Mouse (Mus musculus): ENCODE data around the gene Ccl28.
A peak's percentile ranks its signal among the peaks of the same experiment; 100 is the strongest.

Ccl28 gene

DNA sequence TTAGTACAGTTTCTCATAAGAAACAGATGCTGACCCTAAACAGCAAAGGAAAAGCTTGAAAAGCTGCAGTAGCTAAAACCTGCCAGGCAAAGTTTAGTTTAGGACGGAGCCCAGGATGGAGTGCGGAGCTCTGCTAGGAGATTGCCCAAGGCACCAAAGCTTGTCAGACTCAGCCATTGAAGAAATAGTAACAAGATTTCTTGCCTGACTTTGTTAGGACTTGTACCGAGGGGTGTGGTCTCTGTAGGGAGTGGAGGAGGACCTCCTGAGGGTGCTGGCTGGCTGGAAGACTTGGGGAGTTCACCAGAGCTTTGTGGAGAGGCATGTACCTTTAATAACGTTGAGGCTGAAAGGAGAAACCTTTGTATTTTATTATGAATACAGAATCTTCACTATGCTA, 72.1 kb downstream of the Ccl28 start:
- Histone ChIP-seq H3K9me3 (ENCODE audit: low read length) (no peaks in the 10 kb centered on the region), H3K4me3 (replicated peaks; ENCODE audit: low read length) (peak overlapping the region; percentile 45), H3K4me1 (replicated peaks; ENCODE audit: low read depth, low read length) (peaks cover 71% of the 10 kb centered on the region), H3K27me3 (ENCODE audit: insufficient read depth, low read length) (no peaks in the 10 kb centered on the region), H3K36me3 (ENCODE audit: insufficient read depth, low read length) (peaks cover 67% of the 10 kb centered on the region)
- no peak for TF ChIP-seq NANOG (IDR thresholded peaks at IDR 0.05; ENCODE audit: borderline replicate concordance, low read length)
- TF ChIP-seq POU5F1 (IDR thresholded peaks at IDR 0.05; ENCODE audit: borderline replicate concordance, low read length): no peak
- TF ChIP-seq CTCF (conservative IDR thresholded peaks at IDR 0.05; ENCODE audit: low read length): no peak

DNA sequence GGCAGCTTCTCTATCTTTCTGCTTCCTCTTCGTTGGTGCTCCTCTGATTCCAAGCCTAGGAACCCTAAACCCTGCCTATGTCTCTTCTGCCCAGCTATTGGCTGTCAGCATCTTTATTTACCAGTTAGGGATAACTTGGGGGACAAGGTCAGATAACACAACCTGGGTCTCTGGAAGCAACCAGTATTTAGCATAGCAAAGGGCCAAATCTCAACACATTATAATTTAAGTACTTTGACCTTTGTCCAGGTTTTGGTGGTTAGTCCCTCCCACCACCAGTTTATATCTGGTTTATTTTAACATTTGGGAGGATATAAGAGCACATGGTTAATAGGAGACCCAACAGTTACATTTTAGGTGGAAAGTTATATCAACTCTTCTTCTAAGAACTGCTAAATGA, 72.9 kb downstream of the Ccl28 start:
- TF ChIP-seq CTCF (conservative IDR thresholded peaks at IDR 0.05; ENCODE audit: low read length): no peak
- no peak for TF ChIP-seq NANOG (IDR thresholded peaks at IDR 0.05; ENCODE audit: borderline replicate concordance, low read length)
- no peak for TF ChIP-seq POU5F1 (IDR thresholded peaks at IDR 0.05; ENCODE audit: borderline replicate concordance, low read length)
- Histone ChIP-seq H3K9me3 (ENCODE audit: low read length) (no peaks in the 10 kb centered on the region), H3K36me3 (ENCODE audit: insufficient read depth, low read length) (peaks cover 75% of the 10 kb centered on the region)

DNA sequence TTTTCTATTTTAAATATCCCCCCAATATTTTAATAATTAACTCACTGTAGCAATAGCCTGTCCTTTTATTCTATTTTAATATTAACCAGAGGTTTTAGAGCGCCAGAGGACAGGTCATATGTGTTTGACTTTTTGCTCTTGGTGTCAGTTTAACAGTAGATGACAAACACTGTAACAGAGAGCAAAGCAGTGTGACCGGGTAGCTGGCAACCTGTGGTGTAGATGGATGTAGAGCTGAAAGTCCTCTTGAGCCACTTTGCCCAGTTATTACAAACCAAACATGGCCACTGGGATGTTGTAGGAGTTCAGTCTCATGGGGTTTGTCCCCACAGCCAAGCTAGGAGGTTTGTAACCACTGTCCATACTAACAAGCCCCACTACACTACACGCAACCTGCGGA, 74.8 kb downstream of the Ccl28 start:
- Histone ChIP-seq H3K27me3 (ENCODE audit: insufficient read depth, low read length) (no peaks in the 10 kb centered on the region), H3K4me3 (replicated peaks; ENCODE audit: low read length) (no peak overlapping the region), H3K9me3 (ENCODE audit: low read length) (no peaks in the 10 kb centered on the region), H3K4me1 (replicated peaks; ENCODE audit: low read depth, low read length) (peaks cover 49% of the 10 kb centered on the region), H3K36me3 (ENCODE audit: insufficient read depth, low read length) (peaks cover 84% of the 10 kb centered on the region)
- TF ChIP-seq POU5F1 (IDR thresholded peaks at IDR 0.05; ENCODE audit: borderline replicate concordance, low read length) (no peak), CTCF (conservative IDR thresholded peaks at IDR 0.05; ENCODE audit: low read length) (no peak), NANOG (IDR thresholded peaks at IDR 0.05; ENCODE audit: borderline replicate concordance, low read length) (no peak)

More for the DNA sequence above, 72.9 kb downstream of the Ccl28 start:
- Histone ChIP-seq H3K4me3 (replicated peaks; ENCODE audit: low read length) (0 out of 2 replicates have a peak overlapping the region, but pooled peaks have one; percentile 8), H3K4me1 (replicated peaks; ENCODE audit: low read depth, low read length) (peaks cover 66% of the 10 kb centered on the region), H3K27me3 (ENCODE audit: insufficient read depth, low read length) (no peaks in the 10 kb centered on the region)
